Mouse (Mus musculus) ovary, adult 18-20 months (tissue): Measurements from ENCODE around the gene Trpm5.

Experiments used
- DNase-seq: peaks from one replicate; pipeline ENCODE4 v3.0.0; 2022; ENCODE audit warnings: low spot score, mixed read lengths

Gene Trpm5

GRCm38 (mm10) chr7:143038174-143038931 lies 56.1 kb downstream of the Trpm5 start:
- DNase-seq: no peak

- DNase-seq: no peak
Measured at GRCm38 (mm10) chr7:143037306-143037705, 57.1 kb downstream of the Trpm5 start.

GRCm38 (mm10) chr7:143036787-143037186 lies 57.7 kb downstream of the Trpm5 start:
- DNase-seq: no peak

GRCm38 (mm10) chr7:143034519-143035450 lies 59.7 kb downstream of the Trpm5 start:
- no peak for DNase-seq

GRCm38 (mm10) chr7:143034112-143034511 lies 60.3 kb downstream of the Trpm5 start:
- DNase-seq: no peak

GRCm38 (mm10) chr7:143033581-143033980 lies 60.9 kb downstream of the Trpm5 start:
- no peak for DNase-seq

GRCm38 (mm10) chr7:143031816-143032215 lies 62.6 kb downstream of the Trpm5 start:
- DNase-seq: no peak

- no peak for DNase-seq
Measured at GRCm38 (mm10) chr7:143027196-143027595, 67.2 kb downstream of the Trpm5 start.

- DNase-seq: no peak
Measured at GRCm38 (mm10) chr7:143025496-143025895, 68.9 kb downstream of the Trpm5 start.

GRCm38 (mm10) chr7:143024293-143024692 lies 70.1 kb downstream of the Trpm5 start:
- DNase-seq: no peak

- DNase-seq: no peak
Measured at GRCm38 (mm10) chr7:143023499-143023898, 70.9 kb downstream of the Trpm5 start.

- no peak for DNase-seq
Measured at GRCm38 (mm10) chr7:143021356-143022164, 72.9 kb downstream of the Trpm5 start.

- DNase-seq: no peak
Measured at GRCm38 (mm10) chr7:143020764-143021163, 73.7 kb downstream of the Trpm5 start.

- no peak for DNase-seq
Measured at GRCm38 (mm10) chr7:143020040-143020439, 74.4 kb downstream of the Trpm5 start.
